Mouse (Mus musculus): Measurements from ENCODE around the gene Nin.

- TF ChIP-seq POLR2A (IDR thresholded peaks at IDR 0.05; ENCODE audit: insufficient read depth, low read depth, low read length): peak; percentile 82
- TF ChIP-seq CTCF (IDR thresholded peaks at IDR 0.05; ENCODE audit: insufficient read depth, low read depth, low read length): no peak
Observed at GRCm38 (mm10) chr12:70111367-70112089, 2.0 kb downstream of the Nin start.

Measured in olfactory bulb, adult 2 months (tissue).